Mouse (Mus musculus) intestine, embryonic 15.5 days (tissue): ENCODE measurements around the gene Gm8890. TPM values are rescaled to one million over a fixed set of nuclear protein-coding genes. Genes with fewer than 3 reads are reported as not detected.
"Not testable (repeated sequence)": the region's sequence is repeated elsewhere in the genome, so short reads cannot be mapped to it uniquely, and the experiment has no call there.

Experiments used
- ATAC-seq: fragments of 200-750 bp; cut with Nextera tagmentation; 2 replicates; pipeline ENCODE4 v1.8.0; 2017; ENCODE audit warnings: moderate TSS enrichment, moderate library complexity
- H3K27ac ChIP-seq: fragments of 300-500 bp; sonication (generic); 2 replicates; pipeline ENCODE4 v1.5.1; 2015; ENCODE audit warnings: mild to moderate bottlenecking, inconsistent platforms
- H3K27me3 ChIP-seq: fragments of 300-500 bp; sonication (generic); replicated peaks from 2 replicates; pipeline ENCODE4 v1.6.1; 2015; ENCODE audit warnings: inconsistent platforms
- H3K36me3 ChIP-seq: fragments of 300-500 bp; sonication (generic); 2 replicates; pipeline ENCODE4 v1.6.1; 2015; ENCODE audit warnings: inconsistent platforms
- H3K4me1 ChIP-seq: fragments of 300-500 bp; sonication (generic); replicated peaks from 2 replicates; pipeline ENCODE4 v1.6.1; 2015; ENCODE audit warnings: inconsistent platforms
- H3K4me2 ChIP-seq: fragments of 300-500 bp; sonication (generic); replicated peaks from 2 replicates; pipeline ENCODE4 v1.6.1; 2015; ENCODE audit warnings: mild to moderate bottlenecking, inconsistent platforms
- H3K4me3 ChIP-seq: fragments of 300-500 bp; sonication (generic); replicated peaks from 2 replicates; pipeline ENCODE4 v1.5.1; 2015; ENCODE audit warnings: inconsistent platforms
- H3K9ac ChIP-seq: fragments of 300-500 bp; sonication (generic); 2 replicates; pipeline ENCODE4 v1.6.1; 2015; ENCODE audit warnings: inconsistent platforms
- H3K9me3 ChIP-seq: fragments of 300-500 bp; sonication (generic); 2 replicates; pipeline ENCODE4 v1.6.1; 2016; ENCODE audit warnings: inconsistent platforms
- WGBS: fragments of 180-500 bp; shearing (Covaris S2); methylation state at CpG from one replicate; pipeline ENCODE4 v1.1.7; 2015; 5-methylcytosine and 5-hydroxymethylcytosine counted together
- polyA plus RNA-seq: library from polyadenylated mRNA; unstranded; fragments of >200 nt; fragmentation: Nextera tagmentation; extraction: Ambion mirVana; gene quantifications from 2 replicates; pipeline ENCODE4 v1.2.1, GENCODE M21; 2015

The Gm8890 gene
- polyA plus RNA-seq: not detected in 2 replicates

DNA sequence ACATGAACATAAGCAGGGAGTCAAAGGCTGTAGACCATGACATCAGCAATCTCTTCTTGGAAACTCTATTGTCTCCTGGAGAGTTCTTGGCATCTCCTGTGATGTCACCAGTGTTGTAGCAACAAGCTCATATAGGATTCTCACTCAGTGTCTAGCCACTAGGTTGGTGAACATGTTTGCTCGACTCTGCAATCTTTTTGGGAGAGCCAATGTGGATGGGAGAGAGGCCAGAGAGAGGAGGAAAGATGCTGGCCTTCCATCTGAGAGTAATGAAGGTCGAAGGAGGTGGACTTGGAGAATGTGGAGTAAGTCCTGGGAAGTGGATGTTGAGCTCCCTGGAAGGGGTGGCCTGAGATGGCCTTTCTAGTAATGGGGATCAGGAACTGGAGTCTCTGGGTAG lies at the start of gene Gm8890:
Gm8890 (plus strand) TSS at position 301 of the 400 bp plus-strand sequence.
- H3K9ac ChIP-seq, ATAC-seq, H3K4me2 ChIP-seq, H3K4me1 ChIP-seq, H3K27me3 ChIP-seq, H3K36me3 ChIP-seq, H3K27ac ChIP-seq, H3K9me3 ChIP-seq, H3K4me3 ChIP-seq: not testable (repeated sequence)
- 17% methylated on average over 1 of the region's 2 CpGs for WGBS

- WGBS: 45% methylated on average over 1 of the region's 1 CpGs
- H3K27me3 ChIP-seq, H3K4me1 ChIP-seq, H3K4me2 ChIP-seq, H3K9me3 ChIP-seq, H3K27ac ChIP-seq, H3K36me3 ChIP-seq, H3K9ac ChIP-seq, ATAC-seq, H3K4me3 ChIP-seq: not testable (repeated sequence)
These were observed 388 bp downstream of the Gm8890 start for GRCm38 (mm10) chr5:11256221-11256620.

Other genes with a start within 250 kb of the Gm8890 start
- gene Gm8879, start 128.4 kb upstream of the Gm8890 start, polyA plus RNA-seq: not detected in 2 replicates
- not detected in 2 replicates for gene Gm5861, start 73.0 kb upstream of the Gm8890 start, polyA plus RNA-seq
- gene Speer1, start 85.5 kb downstream of the Gm8890 start, polyA plus RNA-seq: not detected in 2 replicates
- gene Gm8897, start 160.4 kb downstream of the Gm8890 start, polyA plus RNA-seq: not detected in 2 replicates
- gene Gm8906, start 246.7 kb downstream of the Gm8890 start, polyA plus RNA-seq: not detected in 2 replicates